Mouse (Mus musculus): ENCODE measurements around the gene Slc7a4.

DNA sequence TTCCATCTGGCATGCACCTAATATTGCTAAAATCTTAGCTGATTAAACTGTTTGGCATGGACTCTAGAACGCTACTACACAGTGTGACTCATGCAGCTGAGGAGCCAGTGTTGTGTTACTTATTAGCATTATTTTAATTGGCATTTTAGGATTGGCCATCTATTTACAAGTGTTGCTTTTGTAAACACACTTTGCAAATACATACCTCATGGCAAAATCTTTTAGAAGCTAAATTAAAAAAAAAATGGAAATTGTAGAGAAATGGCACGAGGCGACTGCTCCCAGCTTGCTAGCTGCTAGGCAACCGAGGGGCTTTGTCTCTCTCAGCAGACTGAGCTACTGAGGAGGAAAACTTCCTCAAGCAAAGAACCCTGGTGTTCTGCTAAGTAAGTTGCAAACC lies 21.9 kb upstream of the Slc7a4 start:
- no peak for TF ChIP-seq GATA1 (IDR thresholded peaks at IDR 0.05; ENCODE audit: low read length)
- TF ChIP-seq TAL1 (IDR thresholded peaks at IDR 0.05; ENCODE audit: low read length) = no peak
